Mouse (Mus musculus) gastrocnemius, postnatal 10 days (tissue): ENCODE data around the gene Capg. TPM values are rescaled to one million over a fixed set of nuclear protein-coding genes. Genes with fewer than 3 reads are reported as not detected.
"Not testable (repeated sequence)": the region's sequence is repeated elsewhere in the genome, so short reads cannot be mapped to it uniquely, and the experiment has no call there.

Source experiments
- DNase-seq: peaks from one replicate; pipeline ENCODE4 v3.0.0; 2021; ENCODE audit warnings: mixed read lengths
- total RNA-seq, 2 experiments: library from RNA; stranded (reverse); gene quantifications; 2 replicates each; pipeline ENCODE4 v1.2.3; 2021

The Capg gene
- total RNA-seq, 2 experiments from 2014 or later: 12.4 to 19.1 TPM

DNA sequence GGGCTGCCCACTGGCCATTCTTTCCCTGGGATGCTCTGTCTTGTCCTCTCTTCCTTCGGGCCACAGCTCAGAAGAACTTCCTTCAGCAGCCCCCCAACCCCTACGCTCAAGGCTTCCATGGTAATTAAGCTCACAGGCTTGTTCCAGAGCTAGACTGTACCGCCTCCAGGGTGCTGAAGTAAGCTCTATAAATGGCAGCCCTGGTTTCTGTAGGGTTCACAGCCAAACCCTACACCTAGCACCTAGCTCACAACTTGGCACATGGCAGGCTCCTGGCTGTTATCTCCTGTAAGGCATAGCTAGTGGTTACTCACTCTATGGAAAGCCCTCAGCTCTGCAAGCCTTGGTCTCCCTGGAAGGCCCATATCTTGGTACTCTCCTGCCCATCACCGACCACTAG is 11.6 kb upstream of the Capg start:
- no peak for DNase-seq

DNA sequence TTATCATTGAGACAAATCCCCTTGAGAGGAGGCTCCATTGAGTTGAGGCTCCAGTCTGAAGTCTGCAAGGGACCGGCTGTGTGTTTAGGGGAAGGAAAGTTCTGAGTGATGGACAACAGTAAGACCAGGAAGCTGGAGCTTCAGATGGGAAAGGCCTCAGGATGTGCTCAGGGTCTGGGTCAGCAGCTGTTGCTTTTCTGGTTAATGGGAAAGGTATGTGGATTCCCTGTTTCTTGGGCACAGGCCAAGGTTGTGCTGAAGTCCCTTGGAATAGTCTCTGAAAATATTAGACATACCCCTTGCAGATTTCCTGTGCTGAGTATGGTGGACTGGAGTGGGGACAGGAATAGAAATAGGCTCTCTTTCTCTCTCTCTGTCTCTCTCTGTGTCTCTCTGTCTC is 10.6 kb upstream of the Capg start:
- not testable (repeated sequence) for DNase-seq

DNA sequence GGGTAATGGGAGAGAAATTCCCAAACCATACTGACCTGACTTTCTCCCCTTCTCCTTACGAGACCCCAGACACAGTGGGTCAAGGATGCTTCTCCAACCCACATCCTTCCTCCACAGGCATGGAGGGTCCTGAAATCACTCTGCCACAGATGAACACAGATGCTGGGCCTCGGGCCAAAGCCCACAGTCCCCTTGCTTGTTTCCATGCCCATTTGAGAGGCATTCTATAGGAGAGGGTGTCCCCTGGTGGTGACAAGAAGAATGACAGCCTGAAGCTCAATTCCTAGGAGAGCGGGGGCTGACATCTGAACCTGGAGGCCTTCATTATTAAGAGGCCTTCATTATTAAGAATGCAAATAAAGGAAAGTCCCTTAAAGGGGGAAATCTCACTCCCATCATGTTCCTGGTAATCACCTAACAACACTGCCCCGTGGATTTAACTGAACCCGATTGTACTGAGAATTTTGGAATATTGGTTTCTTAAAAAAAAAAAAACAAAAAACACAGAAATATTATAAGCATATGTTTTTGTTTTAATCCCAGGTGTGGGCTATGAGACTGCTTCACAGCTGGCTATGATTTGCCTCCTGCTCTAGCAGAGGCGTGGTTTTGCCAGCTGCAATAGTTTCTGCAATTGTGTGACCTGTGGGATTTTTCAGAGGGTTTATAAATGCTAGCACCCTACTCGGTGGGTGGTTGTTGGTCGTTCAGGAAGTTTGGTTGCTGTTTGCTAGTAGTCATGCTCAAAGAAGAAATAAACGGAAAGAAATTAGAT is 10.0 kb upstream of the Capg start:
- DNase-seq: peak; percentile 71

DNA sequence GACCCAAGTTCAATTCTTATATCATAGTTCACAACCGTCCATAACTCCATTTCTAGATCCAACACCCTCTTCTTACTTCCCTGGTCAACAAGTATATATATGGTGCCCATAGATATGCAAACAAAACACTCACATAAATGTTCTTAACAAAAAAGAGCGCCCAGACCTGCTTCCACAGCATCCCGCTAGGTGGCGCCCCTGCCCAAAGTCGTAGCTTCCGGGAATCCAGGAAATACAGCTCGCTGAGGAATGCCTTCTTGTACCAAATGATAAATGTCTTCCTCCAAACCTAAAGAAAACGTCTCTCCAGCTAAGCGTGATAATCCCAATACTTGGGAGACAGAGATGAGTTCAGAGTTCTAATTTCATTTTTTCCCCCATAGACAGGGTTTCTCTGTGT is 9.0 kb upstream of the Capg start:
- peak; percentile 89 for DNase-seq

DNA sequence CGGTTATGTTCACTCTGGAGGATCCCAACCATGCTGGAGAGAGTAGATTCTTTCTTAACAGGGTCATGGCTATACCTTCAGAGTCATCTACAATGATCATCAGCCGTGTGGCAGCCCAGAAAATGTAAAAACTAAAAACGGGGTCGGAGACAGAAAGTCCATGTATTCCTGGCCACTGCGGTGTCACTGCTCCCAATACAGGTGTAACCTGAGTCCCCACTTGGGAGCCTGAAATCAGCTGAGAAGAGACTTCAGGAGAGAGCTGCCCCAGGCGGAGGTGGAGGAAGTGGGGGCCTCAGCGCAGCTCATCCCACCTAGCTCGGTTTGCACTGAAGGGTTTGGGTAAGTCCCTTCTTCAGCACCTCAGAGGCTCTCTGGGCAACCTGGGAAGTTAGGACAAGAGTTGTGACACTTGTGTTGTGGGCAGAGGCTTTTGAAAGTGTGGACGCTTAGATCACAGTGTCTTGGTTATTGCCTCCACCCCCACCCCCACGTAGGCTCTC is 6.1 kb upstream of the Capg start:
- DNase-seq: no peak

DNA sequence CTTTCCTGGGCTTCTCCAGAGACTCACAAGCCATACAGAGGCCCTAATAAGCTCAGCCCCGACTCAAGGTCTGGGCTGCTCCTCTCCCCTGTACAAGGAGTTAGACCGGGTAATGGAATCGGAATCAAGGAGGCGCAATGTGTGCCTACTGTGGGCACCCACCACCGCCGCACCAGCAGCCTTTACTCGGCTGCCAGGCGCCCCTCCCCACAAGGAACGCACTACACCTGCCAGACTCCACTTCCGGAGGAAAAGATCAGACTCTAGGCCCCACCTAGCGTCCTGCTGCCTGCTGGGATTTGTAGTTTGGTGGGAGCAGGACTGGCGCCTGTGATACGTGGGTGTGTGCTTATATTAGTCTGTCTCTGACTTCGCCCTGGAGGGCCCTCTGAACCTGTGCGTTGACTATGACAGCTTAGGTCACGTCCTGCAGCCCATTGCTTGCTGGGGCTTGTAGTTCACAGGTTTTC is 5.6 kb upstream of the Capg start:
- peak; percentile 59 for DNase-seq

DNA sequence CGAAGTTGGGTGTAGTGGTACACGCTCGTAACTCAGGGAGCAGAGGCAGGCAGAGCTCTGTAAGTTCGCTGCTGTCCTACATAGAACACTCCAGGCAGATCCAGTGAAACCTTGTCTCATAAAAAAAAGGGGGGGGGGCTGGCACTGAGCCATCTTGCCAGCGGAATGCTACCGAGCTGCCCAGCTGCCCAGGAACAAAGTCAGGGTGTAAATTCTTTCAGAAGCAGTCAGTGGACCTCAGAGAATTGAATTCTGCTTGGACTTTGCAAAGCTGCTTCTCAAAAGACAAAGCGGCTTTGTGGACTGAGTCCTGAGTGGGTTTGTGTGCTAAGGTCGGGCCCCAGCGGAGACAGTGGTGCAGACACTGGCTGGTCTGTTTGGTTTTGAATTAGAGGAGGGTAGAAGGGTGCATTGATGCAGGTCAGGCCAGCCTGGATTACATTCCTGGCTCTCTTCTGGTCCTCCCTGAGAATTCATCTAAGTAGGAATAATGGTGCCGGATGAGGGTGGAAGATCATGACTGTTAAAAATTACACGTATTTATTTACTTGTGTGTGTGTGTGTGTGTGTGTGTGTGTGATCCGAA is 833 bp upstream of the Capg start:
- no peak for DNase-seq

DNA sequence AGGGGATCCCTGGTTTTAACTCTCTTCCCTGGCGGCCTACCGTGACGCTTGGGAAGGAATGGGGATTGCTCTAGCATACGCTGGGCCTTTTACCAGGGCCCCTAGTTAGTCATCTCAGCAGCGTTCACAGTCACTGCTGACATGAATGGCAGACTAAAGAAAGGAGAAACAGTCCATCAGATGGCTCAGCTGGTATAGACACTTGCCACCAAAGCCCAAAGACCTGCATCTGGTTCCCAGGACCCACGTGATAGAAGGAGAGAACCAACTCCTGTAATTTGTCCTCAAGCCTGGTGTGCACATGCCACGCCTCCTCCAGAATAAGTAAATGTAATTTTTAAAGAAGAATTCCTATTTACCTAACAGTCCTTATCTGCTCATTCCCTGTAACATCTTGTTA is 1.2 kb downstream of the Capg start:
- no peak for DNase-seq

DNA sequence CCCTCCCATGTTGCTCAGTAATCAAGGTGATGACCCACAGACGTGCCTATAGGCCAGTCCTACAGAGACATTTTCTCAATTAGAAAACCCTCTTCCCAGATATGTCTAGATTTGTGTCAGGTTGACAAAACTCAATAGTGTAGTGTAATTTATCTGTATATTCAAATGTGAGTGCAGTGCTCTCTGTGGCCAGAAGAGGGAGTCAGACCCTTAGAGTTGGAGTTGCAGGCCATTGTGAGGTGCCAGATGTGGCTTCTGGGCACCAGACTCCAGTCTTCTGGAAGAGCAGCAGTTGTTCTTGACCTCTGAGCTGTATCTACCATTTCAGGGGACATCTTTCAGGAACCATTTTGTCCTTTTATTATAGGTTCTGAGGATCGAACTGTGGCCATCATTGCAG is 2.9 kb downstream of the Capg start:
- no peak for DNase-seq

DNA sequence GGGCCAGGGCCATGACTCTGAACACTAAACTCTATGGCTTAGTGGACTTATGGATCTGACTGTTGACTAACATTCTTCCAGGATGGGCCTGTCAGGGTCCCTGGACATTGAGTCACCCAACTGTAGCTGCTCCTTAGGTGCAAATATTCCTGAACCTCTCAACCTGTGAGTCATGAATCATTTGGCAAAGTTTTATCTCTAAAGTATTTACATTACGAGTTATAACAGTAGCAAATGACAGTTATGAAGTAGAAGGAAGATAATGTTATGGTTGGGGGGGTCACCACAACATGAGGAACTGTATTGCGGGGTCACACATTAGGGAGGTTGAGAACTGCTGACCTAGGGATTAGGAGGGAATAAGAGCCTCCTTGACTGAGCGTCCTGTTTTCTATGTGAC is 3.7 kb downstream of the Capg start:
- DNase-seq: no peak

DNA sequence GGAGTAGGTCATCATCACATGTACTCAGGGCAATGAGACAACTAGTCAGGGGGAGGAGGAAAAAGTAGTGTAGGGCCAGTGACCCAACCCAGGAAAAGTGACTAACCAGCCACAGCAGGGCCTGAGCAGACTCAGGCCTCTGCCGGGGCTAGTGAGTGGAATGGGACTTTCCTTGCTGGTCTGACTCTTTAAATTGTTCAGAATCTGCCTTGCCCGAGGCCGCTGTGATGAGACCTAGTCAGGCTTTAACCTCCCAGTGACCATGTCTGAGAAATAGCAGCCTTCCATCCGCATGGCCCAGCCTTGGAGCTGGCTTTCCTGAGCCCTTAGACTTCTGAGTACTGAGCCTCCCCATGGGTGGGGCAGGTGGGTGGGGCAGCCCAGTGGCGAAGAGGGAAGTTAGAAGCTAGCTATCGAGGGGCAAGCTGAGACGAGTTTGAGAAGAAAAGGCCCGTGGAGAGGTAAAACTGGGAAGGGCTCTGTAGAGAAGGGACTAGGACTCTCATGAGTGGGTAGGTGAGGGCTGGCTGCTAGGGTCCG is 4.9 kb downstream of the Capg start:
- DNase-seq: peak; percentile 34

DNA sequence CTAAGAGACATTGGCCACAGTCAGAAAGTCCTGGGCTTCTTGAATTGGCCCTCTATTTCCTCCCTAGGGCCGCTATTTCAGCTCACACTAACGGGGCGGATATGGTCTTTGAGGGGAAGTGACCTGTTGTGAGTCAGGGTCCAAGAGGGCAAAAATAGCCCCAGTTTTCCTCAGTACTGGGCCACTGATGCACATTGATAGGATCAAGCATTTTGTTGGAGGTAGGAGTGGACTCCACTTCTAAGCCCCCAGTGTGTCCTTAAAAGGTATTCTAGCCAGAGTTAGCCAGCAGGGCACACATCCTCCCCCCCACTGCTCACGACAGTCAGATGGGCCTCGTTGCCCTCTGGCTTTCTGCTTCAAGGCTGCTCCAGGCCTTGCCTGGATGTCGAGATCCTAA is 5.8 kb downstream of the Capg start:
- DNase-seq: no peak

DNA sequence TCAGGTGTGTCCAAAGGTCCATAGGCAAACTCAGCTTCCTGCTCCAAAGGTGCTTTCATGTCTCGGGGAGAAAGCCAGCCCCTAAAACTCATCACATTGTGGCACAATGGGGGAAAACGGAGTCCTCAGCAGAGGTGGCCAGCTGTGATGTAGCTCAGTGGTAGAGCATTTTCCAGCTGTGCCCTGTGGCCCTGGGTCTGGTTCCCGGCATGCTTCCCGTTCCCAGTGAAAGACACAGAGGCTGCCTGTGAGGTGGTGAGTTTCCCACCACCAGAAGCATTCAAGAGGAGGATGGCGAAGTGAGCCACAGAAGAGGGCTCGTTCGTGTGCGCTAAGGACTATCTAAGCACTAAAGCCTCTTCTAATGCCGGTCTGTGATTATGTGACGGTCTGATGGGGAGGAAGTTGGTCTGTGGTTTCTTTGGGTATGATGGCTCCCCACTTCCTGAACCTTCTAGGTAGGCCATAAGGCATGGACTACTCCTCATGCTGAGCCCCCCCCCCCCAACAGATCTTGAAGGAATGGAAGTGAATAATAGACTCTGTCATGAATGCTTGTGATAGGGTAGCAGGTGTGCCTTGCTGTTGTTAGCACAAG is 6.4 kb downstream of the Capg start:
- DNase-seq: no peak

DNA sequence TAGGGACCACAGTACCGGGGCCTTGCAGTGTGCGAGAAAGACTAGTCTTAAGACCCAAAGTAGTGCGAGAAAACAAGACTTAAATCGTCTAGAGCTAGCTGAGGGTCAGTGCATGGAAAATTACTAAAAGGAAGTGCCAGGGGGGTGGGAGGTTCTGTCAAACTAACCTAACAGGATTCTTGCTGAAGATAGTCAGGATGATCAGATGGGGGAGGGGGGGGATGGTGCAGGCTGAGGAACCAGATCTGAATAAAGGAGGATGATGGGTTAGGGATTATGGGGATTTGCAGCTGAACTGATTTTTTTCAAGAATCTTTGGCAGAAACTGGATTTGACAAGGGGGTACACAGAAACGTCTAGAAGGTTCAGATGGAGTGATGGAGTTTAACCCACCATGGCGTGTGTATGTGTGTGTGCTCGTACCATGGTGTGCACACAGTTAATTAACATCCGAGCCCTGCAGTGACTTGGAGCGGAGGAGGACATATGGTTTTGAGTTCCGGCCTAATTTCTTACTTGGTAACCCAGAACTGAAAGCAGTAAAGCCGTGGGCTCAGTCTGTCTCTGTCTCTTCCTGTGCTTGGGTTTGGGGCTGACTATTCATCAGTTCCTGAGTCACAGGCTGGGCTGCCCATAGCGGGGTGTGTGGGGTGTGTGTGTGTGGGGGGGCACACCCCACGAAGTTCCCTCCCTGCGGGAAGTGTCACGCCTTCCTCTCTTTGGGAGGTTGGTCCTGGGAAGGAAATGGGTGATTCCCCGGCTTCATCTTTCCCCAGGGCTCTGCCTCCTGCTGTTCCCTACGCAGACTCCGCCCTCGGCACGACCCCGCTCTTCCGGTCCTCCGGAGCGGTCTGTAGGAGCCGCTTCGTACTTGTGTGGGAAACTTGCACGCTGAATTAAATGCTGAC is 8.2 kb downstream of the Capg start:
- peak; percentile 43 for DNase-seq

DNA sequence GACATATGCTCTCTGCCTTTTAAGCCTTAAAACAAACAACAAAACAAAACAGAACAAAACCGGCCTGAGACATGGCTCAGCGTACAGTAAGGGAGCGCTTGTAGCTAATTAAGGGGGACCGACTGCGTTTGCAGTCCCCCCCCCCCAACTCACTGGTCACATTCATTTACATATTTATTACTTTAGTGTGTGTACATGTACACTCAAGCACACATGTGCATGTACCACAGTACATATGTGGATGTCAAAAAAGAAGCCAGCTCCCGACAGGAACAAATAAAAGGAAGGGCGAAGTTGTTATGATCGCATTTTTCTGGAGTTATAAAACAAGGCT is 8.9 kb downstream of the Capg start:
- no peak for DNase-seq

DNA sequence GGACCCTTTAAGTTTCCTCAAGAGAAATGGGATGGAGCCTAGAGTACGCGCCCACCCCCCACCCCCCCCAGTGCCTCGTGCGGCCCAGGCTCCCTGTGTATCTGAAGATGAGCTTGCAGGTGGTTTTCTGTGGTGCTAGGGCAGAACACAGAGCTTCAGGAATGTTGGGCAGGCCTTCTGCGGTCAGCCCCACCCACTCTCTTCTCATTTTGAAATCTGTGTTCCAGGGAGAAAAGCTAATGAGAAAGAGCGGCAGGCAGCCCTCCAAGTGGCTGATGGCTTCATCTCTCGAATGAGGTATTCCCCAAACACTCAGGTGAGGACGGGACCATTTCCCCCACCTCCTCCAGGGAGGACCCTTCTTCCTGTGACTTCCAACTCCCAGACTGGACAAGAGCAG is 16.6 kb downstream of the Capg start:
- DNase-seq: no peak

DNA sequence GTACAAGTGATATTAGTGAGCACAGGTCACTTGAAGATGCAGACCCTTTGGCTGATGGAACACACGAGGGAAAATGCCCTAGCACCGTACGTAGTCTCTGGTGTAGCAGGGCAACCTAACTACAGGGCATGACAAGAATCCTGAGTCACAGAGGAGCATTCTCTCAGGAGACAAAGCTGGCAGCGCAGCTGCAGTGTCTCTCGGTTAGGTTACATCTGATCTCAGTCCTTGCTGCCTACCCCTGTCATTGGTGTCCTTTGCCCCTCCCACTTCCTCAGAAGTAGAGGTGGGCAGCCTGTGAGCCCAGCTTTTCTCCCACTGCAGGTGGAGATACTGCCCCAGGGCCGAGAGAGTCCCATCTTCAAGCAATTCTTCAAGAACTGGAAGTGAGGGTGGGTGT is 18.3 kb downstream of the Capg start:
- DNase-seq: no peak

DNA sequence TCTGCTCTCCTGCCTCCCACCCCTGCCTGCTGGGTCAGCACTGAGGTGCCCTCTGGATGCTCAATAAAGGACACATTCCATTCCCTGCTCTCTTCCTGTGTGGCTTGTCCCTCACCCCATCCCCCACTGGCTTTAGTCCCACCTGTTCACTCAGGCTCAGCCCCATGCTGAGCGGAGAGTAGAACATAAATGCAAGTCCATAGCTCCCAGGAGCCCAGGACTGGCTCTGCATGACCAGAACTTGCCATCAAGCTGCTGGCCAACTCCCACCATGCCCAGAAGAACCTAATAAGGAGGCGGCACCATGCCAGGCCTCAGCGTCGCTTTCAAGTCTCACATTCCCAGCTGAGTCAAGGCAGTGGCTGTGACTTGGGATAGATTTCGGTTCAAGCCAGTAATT is 18.7 kb downstream of the Capg start:
- DNase-seq: peak; percentile 23

DNA sequence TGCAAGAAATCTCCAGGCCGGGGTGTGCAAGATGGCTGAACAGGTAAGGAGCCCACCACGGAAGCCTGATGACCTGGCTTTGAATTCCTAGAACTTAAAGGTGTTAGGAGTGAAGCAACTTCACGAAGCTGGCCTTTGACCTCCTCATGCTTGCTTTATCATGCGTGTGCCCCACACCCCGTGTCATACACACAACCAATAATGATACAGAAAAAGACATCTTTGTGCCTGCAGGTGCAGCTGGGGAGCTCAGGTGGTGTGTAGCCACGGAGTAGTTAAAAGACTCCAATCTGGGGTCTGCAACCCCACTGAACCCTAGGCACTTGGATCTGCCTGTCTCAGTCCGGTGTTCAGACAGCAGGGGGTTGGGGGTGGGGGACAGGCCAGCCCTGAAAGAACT is 21.3 kb downstream of the Capg start:
- DNase-seq: no peak

DNA sequence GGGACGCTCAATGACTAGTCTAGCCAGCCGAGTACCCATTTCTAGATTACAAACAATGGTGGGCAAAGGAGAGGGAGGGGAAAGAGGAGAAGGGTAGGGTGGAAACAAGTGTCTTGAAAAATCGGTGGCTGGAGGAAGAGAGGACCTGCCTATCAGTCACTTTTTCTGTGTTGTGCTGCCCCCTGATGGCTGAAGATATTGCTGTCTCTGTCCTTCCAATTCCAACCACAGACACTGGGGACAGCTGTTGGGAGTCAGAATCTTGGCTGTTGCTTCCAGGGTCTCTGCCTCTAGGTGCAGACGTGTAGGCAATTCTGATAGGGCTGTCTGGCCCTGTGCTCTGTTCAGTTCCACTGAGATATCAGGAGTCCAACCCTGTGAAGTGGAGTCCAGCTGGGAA is 21.9 kb downstream of the Capg start:
- peak; percentile 86 for DNase-seq

DNA sequence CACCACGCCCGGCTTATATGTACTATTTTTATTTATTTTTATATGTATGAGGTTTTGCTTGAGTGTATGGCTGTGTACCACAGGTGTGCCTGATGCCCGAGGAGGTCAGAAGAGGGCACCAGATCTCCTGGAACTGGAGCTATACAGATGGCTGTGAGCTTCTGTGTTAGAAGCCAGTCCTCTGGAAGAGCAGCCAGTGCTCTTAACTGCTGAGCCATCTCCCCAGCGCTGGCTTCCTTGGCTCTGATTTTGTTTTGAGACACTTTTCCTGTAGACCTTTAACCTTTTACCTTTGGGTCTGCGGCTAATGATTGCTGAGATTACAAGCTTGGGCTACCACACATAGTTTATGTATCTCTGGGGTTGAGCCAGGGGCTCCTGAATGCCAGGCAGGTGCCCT is 23.3 kb downstream of the Capg start:
- no peak for DNase-seq

DNA sequence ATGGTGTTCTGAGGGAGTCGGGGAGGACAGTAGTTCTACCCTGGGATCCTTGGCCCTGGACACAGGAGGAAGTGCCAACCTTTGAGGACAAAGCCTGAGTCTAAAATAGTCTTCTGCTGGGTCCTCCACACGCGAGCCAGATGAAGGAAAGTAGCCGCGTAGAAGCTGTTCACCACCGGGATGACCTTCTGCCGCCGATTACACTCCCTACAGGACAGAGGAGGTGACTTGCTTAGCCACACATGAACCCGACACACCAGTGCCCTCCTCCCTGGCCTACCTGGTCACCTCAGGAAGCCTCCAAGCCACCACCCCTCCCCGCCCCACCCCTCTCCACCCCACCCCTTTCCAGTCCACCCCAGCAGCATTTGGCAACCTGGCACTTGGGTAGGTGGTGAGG is 24.5 kb downstream of the Capg start:
- no peak for DNase-seq
